Mouse (Mus musculus) embryonic facial prominence, embryonic 15.5 days (tissue): ENCODE measurements around the gene Fam234b. TPM values are rescaled to one million over a fixed set of nuclear protein-coding genes. Genes with fewer than 3 reads are reported as not detected.

Source experiments
- ATAC-seq: fragments of 200-750 bp; cut with Nextera tagmentation; 2 replicates; pipeline ENCODE4 v1.8.0; 2017; ENCODE audit warnings: low read depth, moderate TSS enrichment; ENCODE audit not compliant: insufficient number of reproducible peaks, low FRiP score, low TSS enrichment
- H3K27ac ChIP-seq: fragments of 300-500 bp; sonication (generic); replicated peaks from 2 replicates; pipeline ENCODE4 v1.5.1; 2015; ENCODE audit warnings: mild to moderate bottlenecking, inconsistent platforms
- H3K27me3 ChIP-seq: fragments of 300-500 bp; sonication (generic); 2 replicates; pipeline ENCODE4 v1.6.1; 2015; ENCODE audit warnings: inconsistent platforms
- H3K36me3 ChIP-seq: fragments of 300-500 bp; sonication (generic); 2 replicates; pipeline ENCODE4 v1.6.1; 2015; ENCODE audit warnings: mild to moderate bottlenecking, inconsistent platforms
- H3K4me1 ChIP-seq: fragments of 300-500 bp; sonication (generic); 2 replicates; pipeline ENCODE4 v1.6.1; 2015; ENCODE audit warnings: inconsistent platforms
- H3K4me2 ChIP-seq: fragments of 300-500 bp; sonication (generic); replicated peaks from 2 replicates; pipeline ENCODE4 v1.6.1; 2015; ENCODE audit warnings: mild to moderate bottlenecking, inconsistent platforms
- H3K4me3 ChIP-seq: fragments of 300-500 bp; sonication (generic); replicated peaks from 2 replicates; pipeline ENCODE4 v1.5.1; 2015; ENCODE audit warnings: mild to moderate bottlenecking, inconsistent platforms
- H3K9ac ChIP-seq: fragments of 300-500 bp; sonication (generic); 2 replicates; pipeline ENCODE4 v1.6.1; 2015; ENCODE audit warnings: inconsistent platforms
- H3K9me3 ChIP-seq: fragments of 300-500 bp; sonication (generic); replicated peaks from 2 replicates; pipeline ENCODE4 v1.6.1; 2016; ENCODE audit warnings: inconsistent platforms
- WGBS: fragments of 180-500 bp; shearing (Covaris S2); methylation state at CpG from one replicate; pipeline ENCODE4 v1.1.7; 2015; 5-methylcytosine and 5-hydroxymethylcytosine counted together
- polyA plus RNA-seq: library from polyadenylated mRNA; unstranded; fragments of >200 nt; fragmentation: Nextera tagmentation; extraction: Ambion mirVana; gene quantifications from 2 replicates; pipeline ENCODE4 v1.2.1, GENCODE M21; 2015

The Fam234b gene
- polyA plus RNA-seq, 1 experiment from 2014 or later, result 25.1 TPM

GRCm38 (mm10) chr6:135228465-135228941 lies 30.7 kb downstream of the Fam234b start:
- Histone ChIP-seq H3K27ac (0 out of 2 replicates have a peak overlapping the region, but pooled peaks have one; percentile 17), H3K4me2 (no peak overlapping the region), H3K4me1 (0 out of 2 replicates have a peak, but pooled peaks cover 6% of the 10 kb centered on the region), H3K9me3 (no peaks in the 10 kb centered on the region), H3K36me3 (peaks cover 43% of the 10 kb centered on the region), H3K4me3 (no peak overlapping the region), H3K9ac (no peak overlapping the region), H3K27me3 (no peaks in the 10 kb centered on the region)
- no peak for ATAC-seq
- WGBS, result 41% methylated on average over 10 of the region's 10 CpGs

GRCm38 (mm10) chr6:135230586-135230985 lies 32.8 kb downstream of the Fam234b start:
- peaks cover 53% of the 10 kb centered on the region for H3K36me3 ChIP-seq
- no peak for ATAC-seq
- H3K4me3 ChIP-seq, result no peak overlapping the region
- H3K9ac ChIP-seq, result no peak overlapping the region
- no peaks in the 10 kb centered on the region for H3K27me3 ChIP-seq
- 89% methylated on average over 6 of the region's 6 CpGs for WGBS
- no peak overlapping the region for H3K4me2 ChIP-seq
- H3K27ac ChIP-seq, result no peak overlapping the region
- H3K4me1 ChIP-seq, result no peaks in the 10 kb centered on the region
- H3K9me3 ChIP-seq, result no peaks in the 10 kb centered on the region

GRCm38 (mm10) chr6:135232443-135233182 lies 34.8 kb downstream of the Fam234b start:
- Histone ChIP-seq H3K4me2 (no peak overlapping the region), H3K9ac (no peak overlapping the region), H3K27ac (no peak overlapping the region), H3K4me1 (no peaks in the 10 kb centered on the region), H3K27me3 (no peaks in the 10 kb centered on the region), H3K36me3 (peaks cover 44% of the 10 kb centered on the region), H3K4me3 (no peak overlapping the region), H3K9me3 (no peaks in the 10 kb centered on the region)
- no peak for ATAC-seq
- WGBS, result 74% methylated on average over 12 of the region's 12 CpGs

- WGBS, result 91% methylated on average over 3 of the region's 3 CpGs
- no peak overlapping the region for H3K9ac ChIP-seq
- H3K36me3 ChIP-seq, result peaks cover 32% of the 10 kb centered on the region
- no peaks in the 10 kb centered on the region for H3K4me1 ChIP-seq
- no peak for ATAC-seq
- no peaks in the 10 kb centered on the region for H3K27me3 ChIP-seq
- H3K4me3 ChIP-seq, result no peak overlapping the region
- no peaks in the 10 kb centered on the region for H3K9me3 ChIP-seq
- H3K27ac ChIP-seq, result no peak overlapping the region
- no peak overlapping the region for H3K4me2 ChIP-seq
Observed at GRCm38 (mm10) chr6:135235742-135236141, 38.0 kb downstream of the Fam234b start.

GRCm38 (mm10) chr6:135236576-135236975 lies 38.8 kb downstream of the Fam234b start:
- H3K4me3 ChIP-seq, result no peak overlapping the region
- H3K9ac ChIP-seq, result no peak overlapping the region
- H3K36me3 ChIP-seq, result peaks cover 32% of the 10 kb centered on the region
- H3K4me2 ChIP-seq, result no peak overlapping the region
- WGBS, result 87% methylated on average over 3 of the region's 3 CpGs
- no peaks in the 10 kb centered on the region for H3K9me3 ChIP-seq
- no peak overlapping the region for H3K27ac ChIP-seq
- H3K4me1 ChIP-seq, result no peaks in the 10 kb centered on the region; the same call in 1 of the 2 replicates
- no peak for ATAC-seq
- no peaks in the 10 kb centered on the region for H3K27me3 ChIP-seq

- H3K4me3 ChIP-seq, result no peak overlapping the region
Observed at GRCm38 (mm10) chr6:135237326-135237725, 39.5 kb downstream of the Fam234b start.

GRCm38 (mm10) chr6:135238211-135238610 lies 40.4 kb downstream of the Fam234b start:
- no peak for ATAC-seq
- Histone ChIP-seq H3K9me3 (no peaks in the 10 kb centered on the region), H3K9ac (no peak overlapping the region)

More at GRCm38 (mm10) chr6:135237326-135237725, 39.5 kb downstream of the Fam234b start:
- WGBS, result 79% methylated on average over 14 of the region's 14 CpGs
- H3K9ac ChIP-seq, result no peak overlapping the region
- no peaks in the 10 kb centered on the region for H3K27me3 ChIP-seq
- H3K4me2 ChIP-seq, result no peak overlapping the region
- no peaks in the 10 kb centered on the region; the same call in 1 of the 2 replicates for H3K4me1 ChIP-seq
- peaks cover 28% of the 10 kb centered on the region for H3K36me3 ChIP-seq
- H3K9me3 ChIP-seq, result no peaks in the 10 kb centered on the region
- ATAC-seq, result no peak
- H3K27ac ChIP-seq, result no peak overlapping the region

GRCm38 (mm10) chr6:135240361-135240760 lies 42.6 kb downstream of the Fam234b start:
- H3K4me3 ChIP-seq, result no peak overlapping the region
- no peak overlapping the region for H3K4me2 ChIP-seq
- H3K36me3 ChIP-seq, result peaks cover 6% of the 10 kb centered on the region; the same call in 1 of the 2 replicates
- H3K4me1 ChIP-seq, result no peaks in the 10 kb centered on the region; the same call in 1 of the 2 replicates
- no peak for ATAC-seq
- H3K9ac ChIP-seq, result no peak overlapping the region
- 93% methylated on average over 8 of the region's 8 CpGs for WGBS
- H3K27me3 ChIP-seq, result no peaks in the 10 kb centered on the region
- no peaks in the 10 kb centered on the region for H3K9me3 ChIP-seq
- H3K27ac ChIP-seq, result no peak overlapping the region

More at GRCm38 (mm10) chr6:135238211-135238610, 40.4 kb downstream of the Fam234b start:
- no peak overlapping the region for H3K27ac ChIP-seq
- no peaks in the 10 kb centered on the region; the same call in 1 of the 2 replicates for H3K4me1 ChIP-seq
- no peak overlapping the region for H3K4me3 ChIP-seq
- peaks cover 20% of the 10 kb centered on the region for H3K36me3 ChIP-seq
- no peaks in the 10 kb centered on the region for H3K27me3 ChIP-seq
- H3K4me2 ChIP-seq, result no peak overlapping the region
- WGBS, result 39% methylated on average over 4 of the region's 4 CpGs

GRCm38 (mm10) chr6:135245586-135245985 lies 47.8 kb downstream of the Fam234b start:
- Histone ChIP-seq H3K27me3 (no peaks in the 10 kb centered on the region), H3K27ac (no peak overlapping the region), H3K9ac (no peak overlapping the region), H3K9me3 (no peaks in the 10 kb centered on the region), H3K36me3 (no peaks in the 10 kb centered on the region), H3K4me1 (peaks cover 8% of the 10 kb centered on the region), H3K4me3 (no peak overlapping the region), H3K4me2 (no peak overlapping the region)
- 64% methylated on average over 8 of the region's 8 CpGs for WGBS
- ATAC-seq, result no peak

GRCm38 (mm10) chr6:135247861-135248260 lies 50.1 kb downstream of the Fam234b start:
- Histone ChIP-seq H3K4me2 (no peak overlapping the region), H3K9ac (no peak overlapping the region), H3K27me3 (no peaks in the 10 kb centered on the region), H3K4me3 (no peak overlapping the region), H3K4me1 (peaks cover 30% of the 10 kb centered on the region), H3K36me3 (no peaks in the 10 kb centered on the region), H3K27ac (no peak overlapping the region), H3K9me3 (no peaks in the 10 kb centered on the region)
- 56% methylated on average over 6 of the region's 6 CpGs for WGBS
- no peak for ATAC-seq

- peak overlapping the region; percentile 39 for H3K4me2 ChIP-seq
Observed at GRCm38 (mm10) chr6:135249846-135250531, 52.2 kb downstream of the Fam234b start.

More at GRCm38 (mm10) chr6:135249846-135250531, 52.2 kb downstream of the Fam234b start:
- H3K36me3 ChIP-seq, result no peaks in the 10 kb centered on the region
- H3K9me3 ChIP-seq, result no peaks in the 10 kb centered on the region
- peak overlapping the region; percentile 86 for H3K27ac ChIP-seq
- no peaks in the 10 kb centered on the region for H3K27me3 ChIP-seq
- 9% methylated on average over 19 of the region's 19 CpGs for WGBS
- no peak overlapping the region for H3K4me3 ChIP-seq
- H3K9ac ChIP-seq, result no peak overlapping the region
- peaks cover 35% of the 10 kb centered on the region for H3K4me1 ChIP-seq
- peak; percentile 86 for ATAC-seq
